Mouse (Mus musculus): Measurements from ENCODE around the gene Ahcyl2.
A peak's percentile ranks its signal among the peaks of the same experiment; 100 is the strongest.

The Ahcyl2 gene

GRCm38 (mm10) chr6:29853213-29853899 is 85.5 kb downstream of the Ahcyl2 start:
- peak; percentile 85 for DNase-seq

GRCm38 (mm10) chr6:29853900-29854390 is 86.1 kb downstream of the Ahcyl2 start:
- no peak for DNase-seq

- peak; percentile 45 for DNase-seq
Observed at GRCm38 (mm10) chr6:29858619-29859018, 90.8 kb downstream of the Ahcyl2 start.

- DNase-seq: peak; percentile 73
Observed at GRCm38 (mm10) chr6:29859344-29859743, 91.5 kb downstream of the Ahcyl2 start.

GRCm38 (mm10) chr6:29860238-29860637 is 92.4 kb downstream of the Ahcyl2 start:
- DNase-seq: peak; percentile 80

- DNase-seq: peak; percentile 47
Observed at GRCm38 (mm10) chr6:29864926-29865325, 97.1 kb downstream of the Ahcyl2 start.

GRCm38 (mm10) chr6:29866935-29867724 is 99.3 kb downstream of the Ahcyl2 start:
- DNase-seq: no peak

- peak; percentile 74 for DNase-seq
Observed at GRCm38 (mm10) chr6:29868341-29868895, 100.6 kb downstream of the Ahcyl2 start.

- DNase-seq: no peak
Observed at GRCm38 (mm10) chr6:29873654-29874053, 105.8 kb downstream of the Ahcyl2 start.

GRCm38 (mm10) chr6:29875576-29875975 is 107.8 kb downstream of the Ahcyl2 start:
- DNase-seq: no peak

- no peak for DNase-seq
Observed at GRCm38 (mm10) chr6:29876782-29877181, 109.0 kb downstream of the Ahcyl2 start.

- no peak for DNase-seq
Observed at GRCm38 (mm10) chr6:29879579-29879978, 111.8 kb downstream of the Ahcyl2 start.

- DNase-seq: no peak
Observed at GRCm38 (mm10) chr6:29880796-29881195, 113.0 kb downstream of the Ahcyl2 start.

GRCm38 (mm10) chr6:29881936-29882335 is 114.1 kb downstream of the Ahcyl2 start:
- DNase-seq: no peak

GRCm38 (mm10) chr6:29882870-29883269 is 115.1 kb downstream of the Ahcyl2 start:
- DNase-seq: no peak

GRCm38 (mm10) chr6:29891151-29891550 is 123.3 kb downstream of the Ahcyl2 start:
- DNase-seq: no peak

- no peak for DNase-seq
Observed at GRCm38 (mm10) chr6:29896976-29897375, 129.2 kb downstream of the Ahcyl2 start.

- no peak for DNase-seq
Observed at GRCm38 (mm10) chr6:29901450-29901849, 133.6 kb downstream of the Ahcyl2 start.

- DNase-seq: no peak
Observed at GRCm38 (mm10) chr6:29902256-29902655, 134.4 kb downstream of the Ahcyl2 start.

GRCm38 (mm10) chr6:29903343-29903914 is 135.6 kb downstream of the Ahcyl2 start:
- DNase-seq: no peak

- DNase-seq: no peak
Observed at GRCm38 (mm10) chr6:29904281-29904680, 136.5 kb downstream of the Ahcyl2 start.

- no peak for DNase-seq
Observed at GRCm38 (mm10) chr6:29910631-29911030, 142.8 kb downstream of the Ahcyl2 start.

GRCm38 (mm10) chr6:29913673-29914072 is 145.9 kb downstream of the Ahcyl2 start:
- no peak for DNase-seq
